Mouse (Mus musculus) thymus, postnatal 10 days (tissue): ENCODE results near the gene Whrn.
A peak's percentile ranks its signal among the peaks of the same experiment; 100 is the strongest.

Experiments used
- DNase-seq, 2 experiments: peaks; one replicate each; pipeline ENCODE4 v3.0.0; 2021; ENCODE audit warnings: low spot score in 2 of 2

Whrn gene

GRCm38 (mm10) chr4:63495915-63496278 is at the start of gene Whrn:
TSS of gene Whrn (minus strand) at chr4:63495991.
- peak; percentile 85 to 88 for DNase-seq

- no peak for DNase-seq
These were observed 49.6 kb upstream of the Whrn start for GRCm38 (mm10) chr4:63545231-63545958.

GRCm38 (mm10) chr4:63544494-63545230 is 48.9 kb upstream of the Whrn start, which contains the start of gene Atp6v1g1:
TSS of gene Atp6v1g1 (plus strand) at chr4:63544772.
- DNase-seq: peak; percentile 96

DNA sequence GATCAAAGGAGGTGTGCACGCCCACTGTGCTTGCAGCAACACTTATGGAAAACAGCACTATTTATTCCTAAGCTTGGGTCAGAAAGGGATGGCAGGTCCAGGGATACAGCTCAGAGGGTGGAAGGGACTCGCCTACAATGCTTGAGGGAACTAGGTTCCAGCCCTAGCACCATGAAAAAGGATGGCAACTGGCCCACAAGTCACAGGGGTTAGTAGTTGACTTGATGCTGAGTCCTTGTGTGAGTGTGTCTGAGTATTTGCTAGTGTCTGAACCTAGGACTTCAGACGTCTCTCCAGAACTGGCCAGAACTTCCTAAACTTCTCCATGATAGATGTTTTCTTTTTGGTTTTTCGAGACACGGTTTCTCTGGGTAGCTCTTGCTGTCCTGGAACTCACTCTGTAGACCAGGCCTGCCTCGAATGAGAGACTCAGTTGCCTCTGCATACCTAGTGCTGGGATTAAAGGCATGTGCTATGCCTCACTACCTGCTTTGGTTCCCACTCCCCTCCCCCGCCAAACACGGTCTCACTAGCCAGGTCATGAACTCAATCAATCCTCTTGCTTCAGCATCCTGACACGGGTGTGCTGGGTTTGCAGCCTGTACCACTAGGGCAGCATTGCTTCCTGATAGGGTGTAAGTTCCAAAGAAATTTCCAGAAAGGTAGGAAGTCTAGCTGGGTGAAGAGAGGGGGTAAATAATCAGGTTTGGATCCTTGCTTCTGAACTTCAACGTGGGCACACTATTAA is 48.1 kb upstream of the Whrn start:
- peak; percentile 37 to 59 for DNase-seq

DNA sequence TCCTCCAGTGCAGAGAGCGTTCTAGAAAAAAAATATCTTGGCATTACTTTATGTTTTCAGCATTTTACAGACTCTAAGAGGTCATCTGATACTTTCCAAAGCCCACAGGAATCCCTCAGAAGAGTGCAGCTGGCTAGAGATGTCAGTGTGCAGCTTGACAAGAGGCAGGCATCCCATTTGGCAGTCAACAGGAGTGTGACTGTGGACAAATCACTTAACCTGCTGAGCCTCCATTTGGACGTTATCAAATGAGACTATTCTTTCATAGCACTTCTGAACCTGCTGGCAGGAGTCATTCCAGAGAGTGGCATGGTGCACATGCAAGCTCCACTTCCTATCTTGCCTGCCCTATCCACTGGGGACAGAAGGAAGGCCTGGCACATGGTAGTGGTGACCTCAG is 46.4 kb upstream of the Whrn start:
- DNase-seq: no peak

- DNase-seq: no peak
These were observed 41.8 kb upstream of the Whrn start for GRCm38 (mm10) chr4:63537602-63538001.

- DNase-seq: no peak
These were observed 34.6 kb upstream of the Whrn start for GRCm38 (mm10) chr4:63530409-63530808.

- no peak for DNase-seq
These were observed 33.2 kb upstream of the Whrn start for GRCm38 (mm10) chr4:63528946-63529345.

- DNase-seq: no peak
These were observed 29.7 kb upstream of the Whrn start for GRCm38 (mm10) chr4:63525514-63525913.

DNA sequence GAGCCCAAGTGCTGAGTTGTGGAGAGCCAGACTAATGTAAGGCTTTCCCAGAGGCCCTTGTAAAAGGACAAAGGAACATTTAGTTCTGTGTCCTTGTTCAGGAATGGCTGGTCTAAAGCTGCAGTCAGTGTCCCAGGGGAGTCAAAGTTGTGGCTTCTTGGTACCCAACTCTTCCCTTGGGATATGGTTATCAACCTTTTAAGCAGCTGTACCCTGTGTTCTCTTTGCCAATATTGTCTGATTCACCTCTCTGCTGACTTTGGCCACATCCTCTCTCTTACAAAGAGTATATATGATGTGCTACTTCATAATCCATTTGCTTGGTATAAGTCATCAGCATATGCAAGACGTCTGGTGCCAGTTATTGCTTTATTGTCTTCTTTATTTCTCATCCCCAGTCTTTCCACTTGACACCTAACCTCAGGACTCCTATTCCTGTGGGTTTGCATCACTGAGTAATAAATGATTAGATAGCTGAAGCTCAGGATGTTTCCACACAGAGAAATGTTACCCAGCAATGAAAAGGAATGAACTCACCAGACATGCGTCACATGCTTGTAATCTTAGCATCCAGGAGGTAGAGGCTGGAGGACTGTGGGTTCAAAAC is 26.1 kb upstream of the Whrn start:
- DNase-seq: no peak

DNA sequence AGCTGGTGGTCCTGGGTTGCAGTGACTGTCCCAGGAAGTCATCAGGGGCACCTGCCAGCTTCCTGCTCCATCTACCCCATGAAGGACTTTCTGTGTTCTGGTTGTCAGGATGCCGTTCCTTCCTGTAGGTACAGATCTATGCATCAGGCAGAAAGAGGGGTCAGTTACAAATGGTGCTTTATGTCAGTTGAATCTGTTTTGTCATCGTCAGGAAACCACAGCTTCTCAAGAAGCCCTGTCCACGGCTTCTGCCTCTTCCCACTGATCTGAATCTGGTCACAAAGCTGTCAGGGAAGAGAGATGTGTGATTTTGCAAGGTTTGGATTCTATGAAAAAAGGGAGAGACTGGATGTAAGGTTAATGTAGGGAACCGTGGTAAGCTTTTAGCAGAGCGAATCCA is 19.2 kb upstream of the Whrn start:
- DNase-seq: no peak

DNA sequence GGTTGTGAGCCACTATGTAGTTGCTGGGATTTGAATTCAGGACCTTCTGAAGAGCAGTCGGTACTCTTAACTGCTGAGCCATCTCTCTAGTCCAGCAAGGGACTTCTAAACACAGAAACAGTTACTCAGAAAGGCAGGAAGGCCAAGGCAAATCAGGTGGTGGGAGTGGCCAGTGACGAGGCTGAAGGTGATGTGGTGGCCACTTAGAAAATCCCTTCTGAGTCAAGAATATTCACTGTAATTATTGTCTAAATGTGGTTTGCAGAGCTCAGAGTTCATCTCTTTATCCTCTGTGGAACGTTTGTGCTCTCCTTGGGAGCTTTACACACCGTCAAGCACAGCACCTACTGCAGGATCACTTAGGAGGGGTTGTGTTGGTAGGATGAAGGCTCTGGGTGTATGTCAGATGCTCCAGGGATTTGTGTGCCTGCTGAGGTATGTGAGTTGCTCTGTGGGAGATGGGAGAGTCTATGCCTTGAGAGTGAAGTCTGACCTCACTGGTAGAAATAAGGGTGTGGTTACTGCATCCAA is 18.7 kb upstream of the Whrn start:
- DNase-seq: no peak

DNA sequence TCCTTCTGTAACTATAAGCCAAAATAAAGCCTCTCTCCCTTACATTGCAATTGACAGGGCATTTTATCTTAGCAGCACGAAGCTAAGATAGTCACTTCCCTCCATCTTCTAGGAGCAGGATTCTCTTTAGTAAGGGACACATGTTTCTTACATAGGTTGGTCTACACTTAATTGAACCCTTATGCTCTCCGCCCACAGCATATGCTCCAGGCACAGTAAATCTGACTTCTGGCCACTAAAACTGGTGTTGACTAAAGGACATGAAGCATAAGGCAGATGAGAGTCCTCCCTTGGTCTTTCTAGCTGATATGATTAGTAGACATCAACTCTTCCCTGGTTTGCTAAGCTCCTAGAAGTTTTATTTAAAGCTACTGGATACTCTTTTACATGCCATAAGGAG is 17.1 kb upstream of the Whrn start:
- DNase-seq: no peak

DNA sequence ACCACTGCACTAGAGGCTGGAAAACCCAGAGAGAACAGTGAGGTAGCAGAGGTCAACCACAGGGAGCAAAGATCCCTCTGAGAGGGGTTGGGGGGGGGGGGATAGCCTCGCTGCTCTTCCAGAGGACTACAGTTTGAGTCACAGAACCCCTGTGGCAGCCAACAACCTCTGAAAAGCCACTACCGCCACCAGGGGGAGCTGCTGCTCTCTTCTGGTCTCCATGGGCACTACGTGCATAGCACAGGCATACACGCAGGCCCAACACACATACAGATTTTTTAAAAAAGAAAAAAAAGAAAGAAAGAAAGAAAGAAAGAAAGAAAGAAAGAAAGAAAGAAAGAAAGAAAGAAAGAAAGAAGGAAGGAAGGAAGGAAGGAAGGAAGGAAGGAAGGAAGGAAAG is 12.4 kb upstream of the Whrn start:
- DNase-seq: peak; percentile 68 to 92

GRCm38 (mm10) chr4:63507478-63507877 is 11.7 kb upstream of the Whrn start:
- DNase-seq: no peak

GRCm38 (mm10) chr4:63503949-63504348 is 8.2 kb upstream of the Whrn start:
- no peak for DNase-seq

DNA sequence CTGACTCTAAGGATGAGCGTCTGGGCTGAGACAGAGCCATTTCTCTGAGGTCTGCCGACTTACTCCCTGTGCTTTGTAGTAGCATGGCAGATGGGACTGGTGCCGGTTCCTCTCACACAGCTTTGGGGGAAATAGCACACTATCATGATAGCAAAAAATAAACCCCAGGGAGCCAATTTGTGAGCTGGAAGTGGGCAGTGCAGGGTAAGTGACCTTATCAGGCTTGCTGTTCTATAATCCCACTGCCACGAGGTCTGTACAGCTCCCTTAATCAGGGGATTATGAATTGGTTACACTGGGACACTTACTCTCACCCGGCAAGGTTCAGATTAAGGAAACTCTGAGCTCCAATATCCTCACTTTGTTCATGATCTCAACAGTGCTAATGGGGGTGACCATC is 5.3 kb upstream of the Whrn start:
- no peak for DNase-seq

GRCm38 (mm10) chr4:63498346-63498745 is 2.6 kb upstream of the Whrn start:
- DNase-seq: peak in 1 of 2 experiments; percentile 37

- no peak for DNase-seq
These were observed 521 bp upstream of the Whrn start for GRCm38 (mm10) chr4:63496312-63496711.

- DNase-seq: peak; percentile 65 to 72
These were observed 550 bp downstream of the Whrn start for GRCm38 (mm10) chr4:63494967-63495914.
